Mouse (Mus musculus) ES-Bruce4 (cell line): ENCODE data around the gene Capn2.

ENCODE experiments used
- CTCF ChIP-seq: IDR thresholded peaks from one replicate; pipeline ENCODE4 v1.8.1; 2011; ENCODE audit warnings: low read depth, low read length
- EP300 ChIP-seq: IDR thresholded peaks from 2 replicates; pipeline ENCODE4 v1.6.1; 2011; ENCODE audit warnings: low read depth, low read length; ENCODE audit not compliant: insufficient read depth
- POLR2A ChIP-seq: IDR thresholded peaks from one replicate; pipeline ENCODE4 v1.8.1; 2011; ENCODE audit warnings: low read length; ENCODE audit not compliant: insufficient read depth

- TF ChIP-seq EP300 (no peak), CTCF (peak; percentile 17), POLR2A (no peak)
Measured at GRCm38 (mm10) chr1:182516758-182517676, at the start of gene Capn2.
